Mouse (Mus musculus): ENCODE results near the gene Mosmo. TPM values are rescaled to one million over a fixed set of nuclear protein-coding genes. Genes with fewer than 3 reads are reported as not detected.

Gene Mosmo
- polyA plus RNA-seq, 1 experiment, result 37.5 TPM

GRCm38 (mm10) chr7:120722063-120722462, 44.6 kb downstream of the Mosmo start:
- TF ChIP-seq CTCF (IDR thresholded peaks at IDR 0.05; ENCODE audit: borderline replicate concordance, insufficient read depth, low read length) (no peak), POLR2A (IDR thresholded peaks at IDR 0.05; ENCODE audit: low read depth, low read length) (no peak)
- Histone ChIP-seq H3K27ac (ENCODE audit: insufficient read depth, low read length) (no peak overlapping the region), H3K4me3 (ENCODE audit: insufficient read depth, low read length) (no peak overlapping the region), H3K4me1 (ENCODE audit: control insufficient read depth, insufficient read depth, low read length) (peaks cover 16% of the 10 kb centered on the region)

- Histone ChIP-seq H3K4me3 (ENCODE audit: insufficient read depth, low read length) (no peak overlapping the region), H3K4me1 (ENCODE audit: control insufficient read depth, insufficient read depth, low read length) (peaks cover 14% of the 10 kb centered on the region), H3K27ac (ENCODE audit: insufficient read depth, low read length) (no peak overlapping the region)
- TF ChIP-seq CTCF (IDR thresholded peaks at IDR 0.05; ENCODE audit: borderline replicate concordance, insufficient read depth, low read length) (no peak), POLR2A (IDR thresholded peaks at IDR 0.05; ENCODE audit: low read depth, low read length) (no peak)
These were observed 45.4 kb downstream of the Mosmo start for GRCm38 (mm10) chr7:120722839-120723278.

- Histone ChIP-seq H3K4me3 (ENCODE audit: insufficient read depth, low read length) (no peak overlapping the region), H3K27ac (ENCODE audit: insufficient read depth, low read length) (no peak overlapping the region), H3K4me1 (ENCODE audit: control insufficient read depth, insufficient read depth, low read length) (peaks cover 4% of the 10 kb centered on the region; the same call in 1 of the 2 replicates)
- TF ChIP-seq POLR2A (IDR thresholded peaks at IDR 0.05; ENCODE audit: low read depth, low read length), result no peak
- peak; percentile 44; the same call in 1 of the 2 replicates for TF ChIP-seq CTCF (IDR thresholded peaks at IDR 0.05; ENCODE audit: borderline replicate concordance, insufficient read depth, low read length)
These were observed 50.2 kb downstream of the Mosmo start for GRCm38 (mm10) chr7:120727581-120727980.

GRCm38 (mm10) chr7:120729635-120730034, 52.2 kb downstream of the Mosmo start:
- peaks cover 3% of the 10 kb centered on the region; the same call in 1 of the 2 replicates for H3K4me1 ChIP-seq (ENCODE audit: control insufficient read depth, insufficient read depth, low read length)
- no peak overlapping the region for H3K4me3 ChIP-seq (ENCODE audit: insufficient read depth, low read length)
- H3K27ac ChIP-seq (ENCODE audit: insufficient read depth, low read length), result no peak overlapping the region
- TF ChIP-seq CTCF (IDR thresholded peaks at IDR 0.05; ENCODE audit: borderline replicate concordance, insufficient read depth, low read length), result no peak
- TF ChIP-seq POLR2A (IDR thresholded peaks at IDR 0.05; ENCODE audit: low read depth, low read length), result no peak

GRCm38 (mm10) chr7:120732906-120733305, 55.5 kb downstream of the Mosmo start:
- TF ChIP-seq POLR2A (IDR thresholded peaks at IDR 0.05; ENCODE audit: low read depth, low read length), result no peak
- no peak for TF ChIP-seq CTCF (IDR thresholded peaks at IDR 0.05; ENCODE audit: borderline replicate concordance, insufficient read depth, low read length)
- Histone ChIP-seq H3K27ac (ENCODE audit: insufficient read depth, low read length) (peak overlapping the region; percentile 78), H3K4me1 (ENCODE audit: control insufficient read depth, insufficient read depth, low read length) (no peaks in the 10 kb centered on the region), H3K4me3 (ENCODE audit: insufficient read depth, low read length) (no peak overlapping the region)

- Histone ChIP-seq H3K27ac (ENCODE audit: insufficient read depth, low read length) (no peak within 1 kb of the TSS), H3K4me3 (ENCODE audit: insufficient read depth, low read length) (no peak within 1 kb of the TSS), H3K4me1 (ENCODE audit: control insufficient read depth, insufficient read depth, low read length) (no peaks in the 10 kb centered on the region)
- no peak for TF ChIP-seq POLR2A (IDR thresholded peaks at IDR 0.05; ENCODE audit: low read depth, low read length)
- no peak for TF ChIP-seq CTCF (IDR thresholded peaks at IDR 0.05; ENCODE audit: borderline replicate concordance, insufficient read depth, low read length)
These were observed 61.6 kb downstream of the Mosmo start, which contains the start of gene Vwa3a for GRCm38 (mm10) chr7:120739018-120739417. Vwa3a (plus strand) TSS chr7:120739318.

- no peaks in the 10 kb centered on the region for H3K4me1 ChIP-seq (ENCODE audit: control insufficient read depth, insufficient read depth, low read length)
- TF ChIP-seq CTCF (IDR thresholded peaks at IDR 0.05; ENCODE audit: borderline replicate concordance, insufficient read depth, low read length) (no peak), POLR2A (IDR thresholded peaks at IDR 0.05; ENCODE audit: low read depth, low read length) (no peak)
- no peak overlapping the region for H3K27ac ChIP-seq (ENCODE audit: insufficient read depth, low read length)
- no peak overlapping the region for H3K4me3 ChIP-seq (ENCODE audit: insufficient read depth, low read length)
These were observed 62.2 kb downstream of the Mosmo start for GRCm38 (mm10) chr7:120739558-120740101.

- TF ChIP-seq CTCF (IDR thresholded peaks at IDR 0.05; ENCODE audit: borderline replicate concordance, insufficient read depth, low read length) (no peak), POLR2A (IDR thresholded peaks at IDR 0.05; ENCODE audit: low read depth, low read length) (no peak)
- no peak overlapping the region for H3K27ac ChIP-seq (ENCODE audit: insufficient read depth, low read length)
- H3K4me3 ChIP-seq (ENCODE audit: insufficient read depth, low read length), result no peak overlapping the region
- no peaks in the 10 kb centered on the region for H3K4me1 ChIP-seq (ENCODE audit: control insufficient read depth, insufficient read depth, low read length)
These were observed 66.2 kb downstream of the Mosmo start for GRCm38 (mm10) chr7:120743366-120744351.

GRCm38 (mm10) chr7:120744606-120745005, 67.2 kb downstream of the Mosmo start:
- H3K4me1 ChIP-seq (ENCODE audit: control insufficient read depth, insufficient read depth, low read length), result no peaks in the 10 kb centered on the region
- no peak overlapping the region for H3K4me3 ChIP-seq (ENCODE audit: insufficient read depth, low read length)
- no peak for TF ChIP-seq POLR2A (IDR thresholded peaks at IDR 0.05; ENCODE audit: low read depth, low read length)
- TF ChIP-seq CTCF (IDR thresholded peaks at IDR 0.05; ENCODE audit: borderline replicate concordance, insufficient read depth, low read length), result no peak
- H3K27ac ChIP-seq (ENCODE audit: insufficient read depth, low read length), result no peak overlapping the region

- Histone ChIP-seq H3K27ac (ENCODE audit: insufficient read depth, low read length) (no peak overlapping the region), H3K4me3 (ENCODE audit: insufficient read depth, low read length) (no peak overlapping the region)
- TF ChIP-seq POLR2A (IDR thresholded peaks at IDR 0.05; ENCODE audit: low read depth, low read length) (no peak), CTCF (IDR thresholded peaks at IDR 0.05; ENCODE audit: borderline replicate concordance, insufficient read depth, low read length) (no peak)
These were observed 68.6 kb downstream of the Mosmo start for GRCm38 (mm10) chr7:120746029-120746428.

More at GRCm38 (mm10) chr7:120746029-120746428, 68.6 kb downstream of the Mosmo start:
- H3K4me1 ChIP-seq (ENCODE audit: control insufficient read depth, insufficient read depth, low read length), result no peaks in the 10 kb centered on the region
